In the genomic region with DNA sequence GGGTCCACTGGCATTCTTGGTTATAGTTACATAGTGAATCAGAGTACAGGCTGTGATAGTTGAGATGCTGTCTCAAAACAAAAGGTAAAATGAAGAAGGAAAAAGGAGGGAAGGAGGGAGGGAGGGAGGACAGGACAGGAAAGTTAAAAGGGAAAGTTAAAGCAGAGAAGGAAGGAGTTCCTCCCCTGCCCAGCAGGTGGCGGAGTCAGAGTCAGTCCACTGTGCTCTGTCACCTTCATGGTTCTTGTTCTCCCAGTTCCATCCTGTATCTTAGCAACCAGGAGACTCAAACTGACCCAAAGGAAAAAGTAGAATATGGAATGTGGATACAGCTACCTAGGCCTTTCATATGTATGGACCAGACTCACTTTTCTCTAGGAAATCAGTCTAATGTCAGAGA, we compare ENCODE assay signal across 12 mouse cellular contexts.
DNase-seq lines count a peak whose midpoint lies in the region; ATAC-seq and TF ChIP-seq lines count a peak whose summit lies in the region.
"Had no signal": no experiment of that assay in that cellular context is flagged by ENCODE, and none has a peak within 500 bp of the region (broad histone marks: within the 10 kb centered on the region; RNA-seq: fewer than 3 reads in every experiment).

No protein-coding gene starts in this region.

- no peak overlapping the region for H3K27ac ChIP-seq in lung, embryonic 14.5 days (ENCODE audit: low read depth)
- H3K27ac ChIP-seq in MEL (ENCODE audit: control insufficient read depth, low read depth, low read length): no peak overlapping the region
- H3K27ac ChIP-seq in embryonic facial prominence, embryonic 10.5 days (replicated peaks): no peak overlapping the region
- H3K27ac ChIP-seq in cerebellum, adult 2 months (ENCODE audit: insufficient read depth, low read length): no peak overlapping the region
- H3K27ac ChIP-seq in thymus, adult 2 months (ENCODE audit: control insufficient read depth, insufficient read depth, low read length): no peak overlapping the region
- H3K27ac ChIP-seq: limb, embryonic 10.5 days had no signal

- H3K79me2 ChIP-seq in MEL (ENCODE audit: control insufficient read depth, insufficient read depth, low read length, poor library complexity): no peaks in the 10 kb centered on the region

- H3K27me3 ChIP-seq in lung, embryonic 14.5 days (ENCODE audit: insufficient read depth, low read length): no peaks in the 10 kb centered on the region
- no peaks in the 10 kb centered on the region for H3K27me3 ChIP-seq in MEL (ENCODE audit: control insufficient read depth in 1 of 2, insufficient read depth in 2 of 2, low read length in 2 of 2)
- H3K27me3 ChIP-seq in embryonic facial prominence, embryonic 10.5 days (replicated peaks; ENCODE audit: low read depth, poor library complexity, severe bottlenecking): no peaks in the 10 kb centered on the region
- no peaks in the 10 kb centered on the region for H3K27me3 ChIP-seq in cerebellum, adult 2 months (ENCODE audit: control insufficient read depth, insufficient read depth, low read length)
- no peaks in the 10 kb centered on the region for H3K27me3 ChIP-seq in thymus, adult 2 months (ENCODE audit: control insufficient read depth, insufficient read depth, low read length)

- no peak for TF ChIP-seq POLR2A in MEL (IDR thresholded peaks at IDR 0.05; ENCODE audit: control insufficient read depth in 1 of 2, insufficient read depth in 1 of 2, low read depth in 1 of 2, low read length in 2 of 2, poor library complexity in 1 of 2)
- no peak for TF ChIP-seq POLR2A in cerebellum, adult 2 months (IDR thresholded peaks at IDR 0.05; ENCODE audit: borderline replicate concordance, insufficient read depth, low read length)
- no peak for TF ChIP-seq POLR2A in thymus, adult 2 months (IDR thresholded peaks at IDR 0.05; ENCODE audit: control insufficient read depth, extremely low read depth, insufficient read depth, low read length, poor library complexity)

- no peak overlapping the region for H3K9ac ChIP-seq in lung, embryonic 14.5 days
- no peak overlapping the region for H3K9ac ChIP-seq in MEL (ENCODE audit: control insufficient read depth, low read depth, low read length, poor library complexity, severe bottlenecking)

- H3K4me1 ChIP-seq in lung, embryonic 14.5 days (ENCODE audit: insufficient read depth): 0 out of 2 replicates have a peak, but pooled peaks cover 6% of the 10 kb centered on the region
- no peaks in the 10 kb centered on the region for H3K4me1 ChIP-seq in MEL (ENCODE audit: control insufficient read depth in 1 of 2, insufficient read depth in 2 of 2, low read length in 2 of 2)
- H3K4me1 ChIP-seq in embryonic facial prominence, embryonic 10.5 days: peaks cover 14% of the 10 kb centered on the region
- H3K4me1 ChIP-seq in cerebellum, adult 2 months (ENCODE audit: control insufficient read depth, insufficient read depth, low read length): no peaks in the 10 kb centered on the region; the same call in 1 of the 2 replicates
- H3K4me1 ChIP-seq in thymus, adult 2 months (replicated peaks; ENCODE audit: control insufficient read depth, insufficient read depth, low read length): no peaks in the 10 kb centered on the region

- no peak for ATAC-seq in lung, embryonic 14.5 days (ENCODE audit: insufficient read depth)
- ATAC-seq: intestine, embryonic 16.5 days had no signal

- no peak for TF ChIP-seq EP300 in MEL (IDR thresholded peaks at IDR 0.05; ENCODE audit: low read depth in 1 of 2, low read length in 2 of 2)

- H3K36me3 ChIP-seq in lung, embryonic 14.5 days (ENCODE audit: insufficient read depth): no peaks in the 10 kb centered on the region
- H3K36me3 ChIP-seq in MEL (ENCODE audit: control insufficient read depth in 1 of 2, insufficient read depth in 2 of 2, low read length in 2 of 2): no peaks in the 10 kb centered on the region
- no peaks in the 10 kb centered on the region for H3K36me3 ChIP-seq in embryonic facial prominence, embryonic 10.5 days (replicated peaks)
- no peaks in the 10 kb centered on the region for H3K36me3 ChIP-seq in thymus, adult 2 months (ENCODE audit: control insufficient read depth, insufficient read depth, low read length)
- H3K36me3 ChIP-seq: limb, embryonic 10.5 days had no signal

- TF ChIP-seq CTCF in lung, embryonic 14.5 days (IDR thresholded peaks at IDR 0.05; ENCODE audit: low read depth): peak; percentile 59
- TF ChIP-seq CTCF in MEL (IDR thresholded peaks at IDR 0.05 in 2 of 3, conservative IDR thresholded peaks at IDR 0.05 in 1 of 3; ENCODE audit: control insufficient read depth in 1 of 3, insufficient read depth in 1 of 3, low read depth in 2 of 3, low read length in 3 of 3, poor library complexity in 1 of 3, severe bottlenecking in 1 of 3): 0 out of 6 replicates have a peak, but pooled peaks of 2 of the 3 experiments have one; percentile 7 to 8
- TF ChIP-seq CTCF in cerebellum, adult 2 months (IDR thresholded peaks at IDR 0.05; ENCODE audit: borderline replicate concordance, insufficient read depth, low read depth, low read length): no peak
- no peak for TF ChIP-seq CTCF in thymus, adult 2 months (IDR thresholded peaks at IDR 0.05; ENCODE audit: borderline replicate concordance, control insufficient read depth, extremely low read depth, insufficient read depth, low read length, poor library complexity)

- 67% methylated on average over 1 of the region's 1 CpGs for WGBS in lung, embryonic 14.5 days
- 91% methylated on average over 1 of the region's 1 CpGs for WGBS in embryonic facial prominence, embryonic 10.5 days
- 100% methylated on average over 1 of the region's 1 CpGs for WGBS in cerebellum, adult 2 months
- WGBS in thymus, adult 2 months: 94% methylated on average over 1 of the region's 1 CpGs

- DNase-seq in heart, postnatal 14 days: peak; percentile 4 to 9
- DNase-seq in heart, adult 11 months: no peak
- DNase-seq in lung, embryonic 14.5 days: no peak
- DNase-seq in lung, postnatal 14 days: no peak
- no peak for DNase-seq in MEL (ENCODE audit: low read depth, low spot score)
- peak; percentile 29 for DNase-seq in embryonic facial prominence, embryonic 10.5 days (ENCODE audit: low spot score)
- no peak for DNase-seq in cerebellum, adult 2 months
- no peak for DNase-seq in thymus, adult 2 months
- DNase-seq: spleen, adult 18-20 months had no signal

- no peak overlapping the region for H3K4me3 ChIP-seq in lung, embryonic 14.5 days (ENCODE audit: low read depth, low read length)
- H3K4me3 ChIP-seq in MEL (ENCODE audit: control insufficient read depth in 1 of 2, insufficient read depth in 1 of 2, low read depth in 2 of 2, low read length in 2 of 2): no peak overlapping the region
- H3K4me3 ChIP-seq in embryonic facial prominence, embryonic 10.5 days: no peak overlapping the region
- H3K4me3 ChIP-seq in cerebellum, adult 2 months (replicated peaks; ENCODE audit: insufficient read depth, low read depth, low read length): no peak overlapping the region
- H3K4me3 ChIP-seq in thymus, adult 2 months (ENCODE audit: control insufficient read depth, insufficient read depth, low read length): no peak overlapping the region
- H3K4me3 ChIP-seq: erythroblast, embryonic 14.5 days; limb, embryonic 10.5 days had no signal

- H3K4me2 ChIP-seq in lung, embryonic 14.5 days: no peak overlapping the region

- intact Hi-C loops in heart, postnatal 14 days (cut with DNase I): loop anchor here (2.0 kb wide), 1 partner anchor 209 kb away; no protein-coding TSS in a partner anchor

- no peaks in the 10 kb centered on the region for H3K9me3 ChIP-seq in lung, embryonic 14.5 days (ENCODE audit: low read depth, low read length)
- H3K9me3 ChIP-seq in MEL (replicated peaks; ENCODE audit: insufficient read depth, low read length): no peaks in the 10 kb centered on the region
- no peaks in the 10 kb centered on the region for H3K9me3 ChIP-seq in embryonic facial prominence, embryonic 10.5 days
- H3K9me3 ChIP-seq: limb, embryonic 10.5 days had no signal

- no peak for TF ChIP-seq RAD21 in MEL (IDR thresholded peaks at IDR 0.05; ENCODE audit: low read depth, low read length)

TF ChIP-seq in MEL, 35 proteins besides CTCF, POLR2A, EP300 and RAD21:
- TF ChIP-seq MXI1 (IDR thresholded peaks at IDR 0.05; ENCODE audit: low read depth, low read length) (no peak), JUND (IDR thresholded peaks at IDR 0.05; ENCODE audit: low read depth, low read length) (no peak), TBP (IDR thresholded peaks at IDR 0.05; ENCODE audit: low read depth, low read length) (no peak), TCF12 (IDR thresholded peaks at IDR 0.05; ENCODE audit: low read depth, low read length) (no peak), NRF1 (IDR thresholded peaks at IDR 0.05; ENCODE audit: insufficient read depth, low read depth, low read length, poor library complexity, severe bottlenecking) (no peak), UBTF (IDR thresholded peaks at IDR 0.05; ENCODE audit: borderline replicate concordance, insufficient read depth, low read depth, low read length) (no peak), MAZ (IDR thresholded peaks at IDR 0.05; ENCODE audit: low read depth, low read length) (no peak), ZMIZ1 (IDR thresholded peaks at IDR 0.05; ENCODE audit: low read depth, low read length) (no peak), POLR2AphosphoS2 (IDR thresholded peaks at IDR 0.05; ENCODE audit: low read length) (no peak), GABPA (IDR thresholded peaks at IDR 0.05; ENCODE audit: low read depth, low read length) (no peak), SIN3A (IDR thresholded peaks at IDR 0.05; ENCODE audit: low read length) (no peak), NELFE (IDR thresholded peaks at IDR 0.05; ENCODE audit: low read depth, low read length) (no peak), CHD1 (IDR thresholded peaks at IDR 0.05; ENCODE audit: low read depth, low read length) (no peak), MYB (IDR thresholded peaks at IDR 0.05; ENCODE audit: low read depth, low read length) (no peak)
TF ChIP-seq in MEL: peak in this region for 0.

Comparison
In these comparisons a context has a peak if more than half of its experiments do, and no peak if none do; other contexts are left out.
1. DNase-seq: peak in heart, postnatal 14 days (2 of 2) and embryonic facial prominence, embryonic 10.5 days (single experiment); none in heart, adult 11 months (single experiment), lung, embryonic 14.5 days (single experiment), lung, postnatal 14 days (single experiment), MEL (single experiment), cerebellum, adult 2 months (0 of 2) and thymus, adult 2 months (single experiment).
2. CTCF ChIP-seq: peak in lung, embryonic 14.5 days (single experiment) and MEL (2 of 3); none in cerebellum, adult 2 months (single experiment) and thymus, adult 2 months (single experiment).